Mouse (Mus musculus) midbrain, embryonic 11.5 days (tissue): ENCODE results near the gene Vezf1. TPM values are rescaled to one million over a fixed set of nuclear protein-coding genes. Genes with fewer than 3 reads are reported as not detected.
A peak's percentile ranks its signal among the peaks of the same experiment; 100 is the strongest.

Experiments used
- ATAC-seq: fragments of 200-750 bp; cut with Nextera tagmentation; 2 replicates; pipeline ENCODE4 v1.8.0; 2017; ENCODE audit warnings: moderate TSS enrichment, moderate library complexity; ENCODE audit not compliant: low FRiP score
- DNase-seq: peaks from one replicate; pipeline ENCODE4 v3.0.0; 2015; ENCODE audit warnings: low spot score; ENCODE audit errors: missing footprints
- H3K27ac ChIP-seq: fragments of 300-500 bp; sonication (generic); 2 replicates; pipeline ENCODE4 v1.5.1; 2014; ENCODE audit warnings: low read depth, low read length
- H3K27me3 ChIP-seq: fragments of 300-500 bp; sonication (generic); 2 replicates; pipeline ENCODE4 v1.6.1; 2014; ENCODE audit warnings: mild to moderate bottlenecking, low read length, moderate library complexity, mixed read lengths; ENCODE audit not compliant: control insufficient read depth, insufficient read depth
- H3K36me3 ChIP-seq: fragments of 300-500 bp; sonication (generic); 2 replicates; pipeline ENCODE4 v1.6.1; 2014; ENCODE audit warnings: mild to moderate bottlenecking, low read length, moderate library complexity, mixed read lengths; ENCODE audit not compliant: control insufficient read depth, insufficient read depth
- H3K4me1 ChIP-seq: fragments of 300-500 bp; sonication (generic); 2 replicates; pipeline ENCODE4 v1.6.1; 2014; ENCODE audit warnings: low read length; ENCODE audit not compliant: control insufficient read depth, insufficient read depth
- H3K4me2 ChIP-seq: fragments of 300-500 bp; sonication (generic); 2 replicates; pipeline ENCODE4 v1.6.1; 2014; ENCODE audit warnings: mild to moderate bottlenecking, moderate library complexity
- H3K4me3 ChIP-seq: fragments of 300-500 bp; sonication (generic); 2 replicates; pipeline ENCODE4 v1.5.1; 2014; ENCODE audit warnings: low read depth, low read length
- H3K9ac ChIP-seq: fragments of 300-500 bp; sonication (generic); 2 replicates; pipeline ENCODE4 v1.6.1; 2014; ENCODE audit warnings: low read length
- H3K9me3 ChIP-seq: fragments of 300-500 bp; sonication (generic); 2 replicates; pipeline ENCODE4 v1.6.1; 2016; ENCODE audit warnings: low read length; ENCODE audit not compliant: control insufficient read depth
- WGBS: fragments of 180-500 bp; shearing (Covaris S2); extraction: QIAGEN DNeasy Blood & Tissue Kit; methylation state at CpG from one replicate; pipeline ENCODE4 v1.1.7; 2014; 5-methylcytosine and 5-hydroxymethylcytosine counted together
- polyA plus RNA-seq: library from polyadenylated mRNA; unstranded; fragments of >200 nt; fragmentation: Nextera tagmentation; extraction: Ambion mirVana; gene quantifications from 2 replicates; pipeline ENCODE4 v1.2.1, GENCODE M21; 2014

Vezf1 gene
- polyA plus RNA-seq, 1 experiment from 2014 or later, result 82.5 TPM

DNA sequence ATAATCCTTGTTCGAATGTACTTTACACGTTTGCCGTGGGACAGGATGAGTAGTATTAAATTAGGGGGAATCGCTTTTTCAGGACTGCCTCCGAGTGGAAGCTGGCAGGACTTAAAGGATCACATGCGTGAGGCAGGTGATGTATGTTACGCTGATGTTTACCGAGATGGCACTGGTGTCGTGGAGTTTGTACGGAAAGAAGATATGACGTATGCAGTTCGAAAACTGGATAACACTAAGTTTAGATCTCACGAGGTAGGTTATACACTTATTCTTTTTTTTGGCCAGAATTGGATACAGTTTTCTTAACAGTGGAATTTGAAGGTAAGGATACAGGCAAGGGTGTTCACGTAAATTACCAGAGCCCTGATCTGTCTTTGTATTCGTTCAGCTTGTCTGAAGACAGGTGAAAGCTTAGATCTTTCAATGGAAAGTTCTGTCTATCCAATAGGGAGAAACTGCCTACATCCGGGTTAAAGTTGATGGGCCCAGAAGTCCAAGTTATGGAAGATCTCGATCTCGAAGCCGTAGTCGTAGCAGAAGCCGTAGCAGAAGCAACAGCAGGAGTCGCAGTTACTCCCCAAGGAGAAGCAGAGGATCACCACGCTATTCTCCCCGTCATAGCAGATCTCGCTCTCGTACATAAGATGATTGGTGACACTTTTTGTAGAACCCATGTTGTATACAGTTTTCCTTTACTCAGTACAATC is 19.0 kb upstream of the Vezf1 start:
- ATAC-seq, result no peak
- no peak overlapping the region for H3K27ac ChIP-seq
- H3K36me3 ChIP-seq, result peaks cover 8% of the 10 kb centered on the region

DNA sequence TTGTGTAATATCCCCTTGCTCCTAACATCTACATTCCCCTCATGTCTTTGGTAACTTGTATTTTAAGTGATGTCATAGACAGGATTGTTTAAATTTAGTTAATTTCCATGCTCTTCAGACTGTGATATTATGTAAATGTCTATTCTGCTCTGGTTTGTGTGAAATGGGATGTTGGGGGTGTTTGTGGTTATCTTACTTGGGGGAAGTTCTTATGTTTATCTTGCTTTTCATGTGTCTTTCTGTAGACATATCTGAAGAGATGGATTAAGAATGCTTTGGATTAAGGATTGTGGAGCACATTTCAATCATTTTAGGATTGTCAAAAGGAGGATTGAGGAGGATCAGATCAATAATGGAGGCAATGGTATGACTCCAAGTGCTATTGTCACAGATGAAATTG is 18.3 kb upstream of the Vezf1 start:
- no peaks in the 10 kb centered on the region for H3K27me3 ChIP-seq
- H3K4me3 ChIP-seq, result peak overlapping the region; percentile 68
- H3K4me1 ChIP-seq, result peaks cover 34% of the 10 kb centered on the region
- no peaks in the 10 kb centered on the region for H3K9me3 ChIP-seq
- DNase-seq (no peak), ATAC-seq (no peak)
- H3K27ac ChIP-seq, result no peak overlapping the region
- H3K36me3 ChIP-seq, result peaks cover 8% of the 10 kb centered on the region
- H3K4me2 ChIP-seq, result peak overlapping the region; percentile 88
- H3K9ac ChIP-seq, result 0 out of 2 replicates have a peak overlapping the region, but pooled peaks have one; percentile 5

More for the DNA sequence above, 19.0 kb upstream of the Vezf1 start:
- peaks cover 34% of the 10 kb centered on the region for H3K4me1 ChIP-seq
- no peaks in the 10 kb centered on the region for H3K27me3 ChIP-seq
- 30% methylated on average over 26 of the region's 26 CpGs for WGBS
- H3K4me3 ChIP-seq, result peak overlapping the region; percentile 68
- H3K9me3 ChIP-seq, result no peaks in the 10 kb centered on the region
- peak overlapping the region; percentile 96 for H3K9ac ChIP-seq
- H3K4me2 ChIP-seq, result peak overlapping the region; percentile 88
- no peak for DNase-seq

DNA sequence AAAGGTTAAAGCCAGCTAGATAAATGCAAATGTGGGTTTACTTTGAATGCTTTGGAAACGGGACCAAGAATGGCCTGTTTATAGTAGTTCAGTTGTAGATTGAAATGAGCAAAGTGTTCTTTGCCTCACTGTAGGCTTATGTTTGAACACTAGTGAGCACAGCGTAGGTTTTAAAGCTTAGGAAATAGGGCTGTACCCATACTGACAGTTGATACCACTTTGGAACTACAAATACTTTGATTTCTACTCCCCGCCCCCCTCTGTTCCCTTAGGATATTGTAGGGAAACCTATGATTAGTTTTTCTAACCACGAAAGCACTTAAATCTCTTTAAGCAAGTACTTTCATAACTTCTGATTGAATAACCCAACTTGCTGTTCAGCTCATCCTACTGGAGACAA is 15.4 kb upstream of the Vezf1 start:
- H3K4me2 ChIP-seq, result no peak overlapping the region
- peaks cover 26% of the 10 kb centered on the region for H3K4me1 ChIP-seq
- H3K27me3 ChIP-seq, result no peaks in the 10 kb centered on the region
- no peak overlapping the region for H3K27ac ChIP-seq
- no peak overlapping the region for H3K9ac ChIP-seq
- no peaks in the 10 kb centered on the region for H3K9me3 ChIP-seq
- H3K36me3 ChIP-seq, result peaks cover 8% of the 10 kb centered on the region
- H3K4me3 ChIP-seq, result no peak overlapping the region
- 85% methylated on average over 4 of the region's 4 CpGs for WGBS
- DNase-seq (peak; percentile 89), ATAC-seq (no peak)

DNA sequence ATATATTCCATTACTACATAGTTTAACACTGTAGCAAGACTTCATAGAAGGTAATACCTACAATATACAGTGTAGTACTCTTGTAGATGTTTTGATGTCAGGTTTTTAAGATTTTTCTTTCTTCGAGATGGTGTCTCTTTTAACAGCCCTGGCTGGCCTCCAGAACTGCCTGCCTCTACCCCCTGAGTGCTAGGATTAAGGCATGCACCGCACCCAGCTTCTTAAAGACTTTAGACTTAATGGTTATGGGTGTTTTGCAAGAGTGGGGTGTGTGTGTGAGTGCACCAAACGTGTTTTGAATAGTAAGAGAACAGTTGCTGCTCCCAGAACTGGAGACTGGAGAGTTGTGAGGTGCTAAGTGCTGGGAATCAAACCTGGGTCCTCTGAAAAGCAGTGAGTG is 14.3 kb upstream of the Vezf1 start:
- Histone ChIP-seq H3K4me1 (peaks cover 25% of the 10 kb centered on the region), H3K9me3 (no peaks in the 10 kb centered on the region), H3K4me3 (no peak overlapping the region), H3K9ac (no peak overlapping the region), H3K27ac (no peak overlapping the region), H3K4me2 (no peak overlapping the region), H3K27me3 (no peaks in the 10 kb centered on the region), H3K36me3 (peaks cover 8% of the 10 kb centered on the region)
- no peak for ATAC-seq
- DNase-seq, result peak; percentile 86
- 64% methylated on average over 3 of the region's 3 CpGs for WGBS

DNA sequence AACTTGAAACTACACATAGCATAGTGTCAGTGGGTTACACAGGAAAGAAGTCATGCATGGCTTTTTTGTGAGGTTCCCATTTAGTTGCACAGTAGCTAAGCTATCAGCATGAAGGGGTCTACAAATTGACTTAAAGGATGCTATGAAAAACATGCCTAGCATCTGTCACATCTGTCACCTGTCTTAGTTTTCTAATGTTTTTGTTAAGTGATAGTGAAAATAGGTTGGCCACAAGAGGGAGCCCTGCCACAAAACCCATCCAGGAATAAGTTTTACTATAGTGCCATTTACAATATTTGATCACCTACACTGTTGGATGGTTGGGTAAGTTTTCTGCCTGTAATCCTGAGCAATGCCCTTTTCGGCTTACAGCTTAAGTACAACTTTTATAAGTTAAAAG is 13.5 kb upstream of the Vezf1 start:
- no peaks in the 10 kb centered on the region for H3K9me3 ChIP-seq
- ATAC-seq (no peak), DNase-seq (peak; percentile 95)
- H3K27ac ChIP-seq, result no peak overlapping the region
- H3K27me3 ChIP-seq, result no peaks in the 10 kb centered on the region
- no peak overlapping the region for H3K9ac ChIP-seq
- no peak overlapping the region for H3K4me3 ChIP-seq
- no peak overlapping the region for H3K4me2 ChIP-seq
- peaks cover 3% of the 10 kb centered on the region; the same call in 1 of the 2 replicates for H3K36me3 ChIP-seq
- 83% methylated on average over 1 of the region's 1 CpGs for WGBS
- H3K4me1 ChIP-seq, result peaks cover 18% of the 10 kb centered on the region

DNA sequence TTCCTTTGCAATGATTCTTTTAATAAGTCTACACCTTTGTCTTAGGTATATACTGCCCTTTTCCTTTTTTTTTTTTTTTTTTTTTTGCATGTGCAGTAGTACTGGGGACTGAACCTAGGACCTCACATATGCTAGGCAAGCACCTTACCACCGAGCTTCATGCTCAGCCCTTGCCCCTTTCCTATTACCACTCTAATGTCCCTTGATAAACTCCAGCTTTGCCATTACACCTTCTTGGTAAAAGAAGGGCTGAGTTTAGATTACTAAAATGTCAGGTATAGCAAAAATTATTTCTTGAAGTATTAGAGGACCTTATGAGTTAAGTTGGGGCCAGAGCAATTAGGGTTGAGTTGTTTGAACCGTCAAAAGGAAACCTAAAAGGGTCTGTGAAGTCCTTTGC is 12.3 kb upstream of the Vezf1 start:
- H3K9me3 ChIP-seq, result no peaks in the 10 kb centered on the region
- ATAC-seq (no peak), DNase-seq (no peak)
- 93% methylated on average over 2 of the region's 2 CpGs for WGBS
- H3K4me1 ChIP-seq, result peaks cover 8% of the 10 kb centered on the region
- H3K9ac ChIP-seq, result no peak overlapping the region
- no peak overlapping the region for H3K27ac ChIP-seq
- H3K4me3 ChIP-seq, result no peak overlapping the region
- H3K36me3 ChIP-seq, result peaks cover 3% of the 10 kb centered on the region; the same call in 1 of the 2 replicates
- no peak overlapping the region for H3K4me2 ChIP-seq
- H3K27me3 ChIP-seq, result no peaks in the 10 kb centered on the region

DNA sequence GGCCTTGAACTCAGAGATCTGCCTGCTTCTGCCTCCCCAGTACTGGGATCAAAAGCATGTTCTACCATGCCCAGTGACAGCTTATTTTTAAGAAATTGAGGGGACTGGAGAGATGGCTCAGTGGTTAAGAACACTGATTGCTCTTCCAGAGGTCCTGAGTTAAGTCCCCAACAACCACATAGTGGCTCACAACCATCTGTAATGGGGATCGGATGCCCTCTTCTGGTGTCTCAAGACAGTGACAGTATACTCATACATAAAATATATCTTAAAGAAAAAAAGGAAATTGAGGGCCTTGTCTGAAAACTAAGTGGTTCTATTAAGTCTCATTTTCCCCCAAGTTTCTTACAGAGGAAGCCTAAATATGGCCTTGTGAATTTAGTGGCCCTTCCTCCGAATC is 10.3 kb upstream of the Vezf1 start:
- H3K27me3 ChIP-seq, result no peaks in the 10 kb centered on the region
- H3K27ac ChIP-seq, result no peak overlapping the region
- no peaks in the 10 kb centered on the region for H3K9me3 ChIP-seq
- no peak overlapping the region for H3K4me2 ChIP-seq
- H3K36me3 ChIP-seq, result no peaks in the 10 kb centered on the region
- WGBS, result 78% methylated on average over 2 of the region's 2 CpGs
- H3K4me1 ChIP-seq, result no peaks in the 10 kb centered on the region
- H3K4me3 ChIP-seq, result no peak overlapping the region
- ATAC-seq (no peak), DNase-seq (no peak)
- H3K9ac ChIP-seq, result no peak overlapping the region

DNA sequence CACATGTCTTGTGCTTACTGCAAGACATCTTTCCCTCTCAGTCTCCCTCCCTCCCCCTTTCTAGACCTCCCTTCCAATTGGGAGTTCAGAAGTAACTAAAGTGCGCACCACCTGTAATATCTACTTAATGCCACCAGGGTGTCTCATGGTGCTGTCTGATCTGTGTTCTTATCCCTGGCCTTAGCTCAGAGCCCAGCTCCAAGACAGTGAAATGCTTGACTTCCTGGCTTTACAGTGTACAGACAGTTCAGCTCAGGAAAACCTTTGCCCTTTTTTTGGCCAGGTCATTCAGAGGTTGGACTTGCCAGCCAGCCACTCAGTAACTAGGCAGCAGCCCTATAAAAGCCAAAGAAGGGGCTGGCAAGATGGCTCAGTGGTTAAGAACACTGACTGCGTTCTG is 8.9 kb upstream of the Vezf1 start:
- Histone ChIP-seq H3K4me2 (no peak overlapping the region), H3K27ac (no peak overlapping the region), H3K9ac (no peak overlapping the region), H3K36me3 (no peaks in the 10 kb centered on the region), H3K4me1 (no peaks in the 10 kb centered on the region), H3K27me3 (no peaks in the 10 kb centered on the region), H3K9me3 (no peaks in the 10 kb centered on the region), H3K4me3 (no peak overlapping the region)
- 46% methylated on average over 2 of the region's 2 CpGs for WGBS
- ATAC-seq (peak; percentile 79), DNase-seq (no peak)

DNA sequence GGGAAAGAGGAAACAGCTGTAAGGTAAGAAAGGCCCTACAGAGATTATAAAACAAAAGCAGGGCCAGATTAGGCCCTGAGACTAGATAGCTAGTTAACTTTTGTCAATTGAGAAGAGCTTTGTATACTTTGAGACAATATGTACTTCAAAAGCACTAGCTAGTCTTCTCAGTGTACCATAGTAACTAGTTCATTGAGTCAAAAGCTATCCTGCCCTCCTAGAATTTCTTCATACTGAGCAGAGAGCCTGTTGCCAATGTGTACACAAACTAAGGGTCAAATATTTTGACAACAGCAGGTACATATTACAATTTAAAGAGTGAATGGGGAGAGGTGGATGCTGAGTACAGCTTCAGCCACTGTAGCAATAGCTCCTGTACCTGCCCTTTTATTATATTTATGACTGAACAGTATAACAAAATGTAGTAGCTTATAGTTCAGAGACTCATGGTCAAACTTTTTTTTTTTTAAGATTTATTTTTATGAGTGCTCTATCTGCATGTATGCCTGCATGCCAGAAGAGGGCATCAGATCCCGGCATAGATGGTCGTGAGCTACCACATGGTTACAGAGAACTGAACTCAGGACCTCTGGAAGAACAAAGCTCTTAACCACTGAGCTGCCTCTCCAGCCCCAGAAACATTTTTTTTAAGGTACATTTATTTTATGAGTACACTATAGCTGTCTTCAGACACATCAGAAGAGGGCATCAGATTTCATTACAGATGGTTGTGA is 6.0 kb upstream of the Vezf1 start:
- Histone ChIP-seq H3K27ac (no peak overlapping the region), H3K4me2 (no peak overlapping the region), H3K9ac (no peak overlapping the region), H3K36me3 (no peaks in the 10 kb centered on the region), H3K9me3 (no peaks in the 10 kb centered on the region), H3K27me3 (no peaks in the 10 kb centered on the region), H3K4me3 (no peak overlapping the region), H3K4me1 (peaks cover under 1% of the 10 kb centered on the region)
- WGBS, result 92% methylated on average over 2 of the region's 2 CpGs
- no peak for ATAC-seq
- no peak for DNase-seq
